Mouse (Mus musculus) heart, embryonic 11.5 days (tissue): ENCODE data around the gene 4933417A18Rik. TPM values are rescaled to one million over a fixed set of nuclear protein-coding genes. Genes with fewer than 3 reads are reported as not detected.
"Not testable (repeated sequence)": the region's sequence is repeated elsewhere in the genome, so short reads cannot be mapped to it uniquely, and the experiment has no call there.

Source experiments
- ATAC-seq: fragments of 200-750 bp; cut with Nextera tagmentation; replicated peaks from 2 replicates; pipeline ENCODE4 v1.8.0; 2017; ENCODE audit warnings: moderate library complexity; ENCODE audit not compliant: insufficient number of reproducible peaks, low FRiP score, low TSS enrichment
- H3K27ac ChIP-seq: fragments of 300-500 bp; sonication (generic); 2 replicates; pipeline ENCODE4 v1.5.1; 2014; ENCODE audit warnings: mild to moderate bottlenecking, low read depth, low read length
- H3K27me3 ChIP-seq: fragments of 300-500 bp; sonication (generic); 2 replicates; pipeline ENCODE4 v1.6.1; 2014; ENCODE audit warnings: mild to moderate bottlenecking, low read length, mixed read lengths; ENCODE audit not compliant: control insufficient read depth, insufficient read depth
- H3K36me3 ChIP-seq: fragments of 300-500 bp; sonication (generic); 2 replicates; pipeline ENCODE4 v1.6.1; 2014; ENCODE audit warnings: mild to moderate bottlenecking, low read length, moderate library complexity, mixed read lengths; ENCODE audit not compliant: control insufficient read depth, insufficient read depth
- H3K4me1 ChIP-seq: fragments of 300-500 bp; sonication (generic); 2 replicates; pipeline ENCODE4 v1.6.1; 2014; ENCODE audit warnings: low read length; ENCODE audit not compliant: control insufficient read depth, insufficient read depth
- H3K4me2 ChIP-seq: fragments of 300-500 bp; sonication (generic); 2 replicates; pipeline ENCODE4 v1.6.1; 2014; ENCODE audit warnings: mild to moderate bottlenecking, moderate library complexity
- H3K4me3 ChIP-seq: fragments of 300-500 bp; sonication (generic); 2 replicates; pipeline ENCODE4 v1.5.1; 2014; ENCODE audit warnings: low read depth, low read length
- H3K9ac ChIP-seq: fragments of 300-500 bp; sonication (generic); 2 replicates; pipeline ENCODE4 v1.6.1; 2014; ENCODE audit warnings: mild to moderate bottlenecking, low read depth, low read length, moderate library complexity
- H3K9me3 ChIP-seq: fragments of 300-500 bp; sonication (generic); replicated peaks from 2 replicates; pipeline ENCODE4 v1.6.1; 2016; ENCODE audit warnings: low read length; ENCODE audit not compliant: control insufficient read depth
- WGBS: fragments of 180-500 bp; shearing (Covaris S2); extraction: QIAGEN DNeasy Blood & Tissue Kit; methylation state at CpG from one replicate; pipeline ENCODE4 v1.1.7; 2014; ENCODE audit not compliant: insufficient replicate concordance; 5-methylcytosine and 5-hydroxymethylcytosine counted together
- polyA plus RNA-seq: library from polyadenylated mRNA; unstranded; fragments of >200 nt; fragmentation: Nextera tagmentation; extraction: Ambion mirVana; gene quantifications from 2 replicates; pipeline ENCODE4 v1.2.1, GENCODE M21; 2014

4933417A18Rik gene
- polyA plus RNA-seq, 1 experiment from 2014 or later = not detected

DNA sequence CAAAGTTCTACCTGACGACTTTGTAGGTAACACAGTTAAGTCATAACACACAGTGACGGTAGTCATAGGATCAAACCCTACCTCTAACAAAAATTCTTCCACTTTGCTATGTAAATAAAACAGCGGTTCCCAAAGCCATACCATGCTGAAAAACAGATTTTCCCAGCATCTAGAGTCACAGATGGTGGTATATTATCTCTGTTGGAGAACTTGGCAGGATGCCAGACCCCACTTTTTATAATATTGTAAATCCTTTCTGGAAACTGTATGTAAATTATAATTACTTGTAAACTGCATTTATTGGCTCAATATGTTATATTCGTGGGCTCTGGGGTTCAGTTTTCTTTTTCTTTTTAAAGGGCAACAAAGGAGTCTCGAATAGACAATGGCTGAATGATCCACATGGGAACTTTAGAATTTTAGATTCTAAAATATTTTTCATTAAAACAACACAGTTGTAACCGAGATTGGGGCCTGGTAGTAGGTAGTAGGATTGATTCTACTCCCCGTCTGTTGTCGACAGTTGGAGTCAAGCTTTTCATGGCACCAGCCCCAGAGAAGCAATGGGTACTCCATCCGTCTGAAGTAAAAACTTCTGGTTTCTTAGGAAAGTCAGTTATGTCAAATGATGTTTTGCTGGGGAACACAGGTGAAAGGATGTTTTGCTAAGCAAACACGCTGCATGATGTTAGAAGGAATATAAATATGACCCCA lies 10.9 kb downstream of the 4933417A18Rik start:
- no peak overlapping the region for H3K9ac ChIP-seq
- 74% methylated on average over 10 of the region's 10 CpGs for WGBS
- no peaks in the 10 kb centered on the region for H3K27me3 ChIP-seq
- ATAC-seq = no peak
- no peak overlapping the region for H3K27ac ChIP-seq
- no peak overlapping the region for H3K4me3 ChIP-seq
- H3K4me1 ChIP-seq = no peaks in the 10 kb centered on the region
- H3K36me3 ChIP-seq = no peaks in the 10 kb centered on the region
- no peaks in the 10 kb centered on the region for H3K9me3 ChIP-seq
- H3K4me2 ChIP-seq = no peak overlapping the region

GRCm38 (mm10) chr13:34942370-34942769 lies 18.2 kb downstream of the 4933417A18Rik start:
- H3K4me1 ChIP-seq = no peaks in the 10 kb centered on the region

GRCm38 (mm10) chr13:34951437-34951836 lies 27.2 kb downstream of the 4933417A18Rik start:
- H3K27ac ChIP-seq, H3K9ac ChIP-seq, H3K4me2 ChIP-seq, H3K36me3 ChIP-seq, H3K27me3 ChIP-seq, H3K4me3 ChIP-seq, H3K9me3 ChIP-seq, ATAC-seq, H3K4me1 ChIP-seq: not testable (repeated sequence)
- WGBS = 82% methylated on average over 2 of the region's 2 CpGs

More at GRCm38 (mm10) chr13:34942370-34942769, 18.2 kb downstream of the 4933417A18Rik start:
- Histone ChIP-seq H3K36me3 (no peaks in the 10 kb centered on the region), H3K9ac (no peak overlapping the region), H3K4me3 (no peak overlapping the region), H3K27ac (no peak overlapping the region), H3K4me2 (no peak overlapping the region), H3K27me3 (no peaks in the 10 kb centered on the region), H3K9me3 (no peaks in the 10 kb centered on the region)
- ATAC-seq = no peak

DNA sequence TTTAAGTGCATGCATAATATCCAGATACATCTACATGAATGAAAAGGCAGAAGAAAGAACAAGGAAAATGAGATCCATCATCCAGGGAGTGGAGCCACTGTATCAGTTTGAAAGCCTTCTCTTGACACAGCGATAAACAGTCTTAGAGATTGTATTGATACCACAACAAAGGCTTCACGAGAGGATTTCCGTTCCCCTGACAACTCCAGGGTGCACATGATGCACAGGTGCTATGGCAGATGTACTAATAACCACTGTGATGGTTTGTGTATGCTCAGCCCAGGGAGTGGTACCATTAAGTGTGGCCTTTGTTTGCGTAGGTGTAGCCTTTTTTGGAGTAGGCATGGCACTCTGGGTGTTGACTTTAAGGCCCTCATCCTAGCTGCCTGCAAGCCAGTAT lies 32.7 kb downstream of the 4933417A18Rik start:
- no peaks in the 10 kb centered on the region for H3K4me1 ChIP-seq
- no peaks in the 10 kb centered on the region for H3K27me3 ChIP-seq
- no peaks in the 10 kb centered on the region for H3K36me3 ChIP-seq
- 74% methylated on average over 4 of the region's 4 CpGs for WGBS
- ATAC-seq = no peak
- no peak overlapping the region for H3K4me3 ChIP-seq
- no peak overlapping the region for H3K27ac ChIP-seq
- H3K9me3 ChIP-seq = no peaks in the 10 kb centered on the region
- no peak overlapping the region for H3K4me2 ChIP-seq
- no peak overlapping the region for H3K9ac ChIP-seq

- 79% methylated on average over 3 of the region's 3 CpGs for WGBS
- not testable (repeated sequence) for H3K4me1 ChIP-seq, ATAC-seq, H3K36me3 ChIP-seq, H3K9ac ChIP-seq, H3K27ac ChIP-seq, H3K27me3 ChIP-seq, H3K4me2 ChIP-seq, H3K9me3 ChIP-seq, H3K4me3 ChIP-seq
Measured at GRCm38 (mm10) chr13:34958158-34958557, 33.9 kb downstream of the 4933417A18Rik start.

GRCm38 (mm10) chr13:34960996-34961770 lies 37.0 kb downstream of the 4933417A18Rik start:
- Histone ChIP-seq H3K27me3 (peaks cover 15% of the 10 kb centered on the region), H3K4me2 (no peak overlapping the region), H3K36me3 (no peaks in the 10 kb centered on the region), H3K4me3 (no peak overlapping the region), H3K27ac (no peak overlapping the region), H3K9ac (no peak overlapping the region), H3K9me3 (no peaks in the 10 kb centered on the region), H3K4me1 (0 out of 2 replicates have a peak, but pooled peaks cover 3% of the 10 kb centered on the region)
- no peak for ATAC-seq
- 68% methylated on average over 4 of the region's 4 CpGs for WGBS

DNA sequence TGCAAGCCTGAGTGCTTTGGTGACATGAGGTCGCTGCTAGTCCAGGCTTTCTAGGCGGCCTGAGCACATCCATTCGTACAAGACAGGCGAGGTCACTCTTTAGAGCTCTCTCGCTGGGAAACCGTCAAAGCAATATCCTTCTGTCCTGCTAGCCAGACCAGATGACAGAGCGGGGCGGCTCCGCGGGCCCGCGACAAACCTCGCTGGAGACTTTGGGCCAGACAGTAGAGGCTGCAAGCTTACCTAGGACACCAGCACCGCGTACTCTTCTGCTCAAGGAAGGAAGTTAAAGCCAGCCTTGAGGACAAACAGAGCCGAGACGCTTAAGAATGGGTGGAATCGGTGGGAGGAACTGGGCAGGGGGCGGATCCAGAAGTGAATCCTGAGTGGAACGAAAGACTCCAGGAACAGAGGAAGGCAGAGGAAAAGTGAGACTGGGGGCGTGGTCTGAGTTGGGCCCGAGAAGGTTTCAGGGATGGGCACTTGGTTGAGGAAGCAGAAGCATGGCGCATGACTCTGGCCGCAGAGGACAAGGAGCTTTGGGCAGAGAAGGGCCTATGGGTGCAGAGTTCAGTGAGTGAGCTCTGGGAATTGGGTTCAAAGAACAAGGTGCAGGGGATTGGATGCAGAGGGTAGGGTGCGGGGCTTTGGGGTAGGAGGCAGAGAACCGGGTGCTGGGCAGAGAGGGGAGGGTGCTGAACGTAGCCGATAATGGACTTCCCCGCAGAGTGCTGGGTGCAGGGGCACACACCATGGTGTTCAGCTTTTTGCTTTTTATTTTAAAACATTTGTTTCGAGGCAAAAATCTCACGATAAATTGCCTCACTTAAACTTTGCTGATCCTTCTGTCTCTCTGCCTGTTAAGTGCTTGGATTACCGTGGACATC lies 39.5 kb downstream of the 4933417A18Rik start, which contains the start of gene Eci3:
Eci3 (minus strand) TSS at position 300 of the 887 bp plus-strand sequence.
- WGBS = 2% methylated on average over 32 of the region's 32 CpGs
- Histone ChIP-seq H3K9me3 (no peaks in the 10 kb centered on the region), H3K4me2 (peak within 1 kb of the TSS; percentile 91), H3K27me3 (peaks cover 15% of the 10 kb centered on the region), H3K36me3 (no peaks in the 10 kb centered on the region), H3K27ac (no peak within 1 kb of the TSS), H3K9ac (peak within 1 kb of the TSS; percentile 58; the same call in 1 of the 2 replicates), H3K4me1 (0 out of 2 replicates have a peak, but pooled peaks cover 3% of the 10 kb centered on the region), H3K4me3 (peak within 1 kb of the TSS; percentile 54)
- ATAC-seq = no peak; the same call in 1 of the 2 replicates

DNA sequence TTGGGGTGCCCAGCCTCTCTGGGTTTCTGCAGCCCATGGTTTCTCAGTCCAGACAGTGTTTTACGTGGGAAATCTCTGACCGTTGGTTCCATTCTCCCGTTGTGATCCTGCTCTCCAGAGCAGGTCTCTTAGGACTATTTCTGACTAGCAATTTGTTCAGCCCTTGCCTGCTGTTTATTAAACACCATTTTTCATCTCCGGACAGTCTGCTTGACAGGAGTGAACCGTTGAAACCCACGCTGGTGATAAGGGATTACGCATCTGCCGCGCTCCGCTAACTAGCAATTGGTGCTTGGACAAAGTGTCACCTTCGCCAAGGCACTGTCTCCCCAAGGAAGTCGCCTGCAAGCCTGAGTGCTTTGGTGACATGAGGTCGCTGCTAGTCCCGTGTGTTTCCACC lies 40.2 kb downstream of the 4933417A18Rik start:
- Histone ChIP-seq H3K9me3 (no peaks in the 10 kb centered on the region), H3K27ac (no peak overlapping the region), H3K9ac (no peak overlapping the region), H3K4me1 (0 out of 2 replicates have a peak, but pooled peaks cover 3% of the 10 kb centered on the region), H3K4me2 (peak overlapping the region; percentile 91), H3K27me3 (peaks cover 15% of the 10 kb centered on the region), H3K36me3 (no peaks in the 10 kb centered on the region), H3K4me3 (peak overlapping the region; percentile 54)
- no peak for ATAC-seq
- 4% methylated on average over 14 of the region's 14 CpGs for WGBS
